1 mouse cellular context compared by ENCODE assay signal in the genomic region with DNA sequence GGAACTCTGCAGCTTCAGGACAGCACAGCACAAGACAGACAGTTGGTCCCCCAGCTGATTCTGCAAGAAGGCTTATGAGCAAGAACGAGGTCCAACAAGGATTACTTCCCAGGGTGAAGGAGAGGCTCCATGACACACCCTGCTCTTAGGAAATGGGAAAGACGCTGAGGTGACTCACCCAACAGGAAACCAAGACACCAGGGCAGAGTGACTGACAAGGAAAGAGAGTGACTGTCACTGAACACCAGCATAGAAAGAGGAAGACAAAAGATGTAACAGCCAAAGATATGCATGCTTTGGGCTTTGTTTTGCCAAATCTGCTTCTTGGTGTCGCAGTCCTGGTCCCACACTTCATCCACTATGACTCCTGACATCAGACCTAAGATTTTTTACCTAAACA.
A peak's percentile ranks its signal among the peaks of the same experiment; 100 is the strongest.
TF ChIP-seq lines count a peak whose summit lies in the region.

No protein-coding gene starts in this region.

TF ChIP-seq in MEL, 35 proteins besides CTCF, POLR2A, EP300 and RAD21 (continued from another document):
- TF ChIP-seq MEF2A (IDR thresholded peaks at IDR 0.05; ENCODE audit: extremely low read depth, insufficient replicate concordance, low read depth, low read length, poor library complexity, severe bottlenecking) (no peak), GABPA (IDR thresholded peaks at IDR 0.05; ENCODE audit: low read depth, low read length) (no peak), GATA1 (IDR thresholded peaks at IDR 0.05; ENCODE audit: low read depth, low read length) (peak; percentile 69), POLR2AphosphoS5 (IDR thresholded peaks at IDR 0.05; ENCODE audit: borderline replicate concordance, low read depth, low read length) (no peak), SMC3 (IDR thresholded peaks at IDR 0.05; ENCODE audit: low read depth, low read length) (no peak), ZKSCAN1 (IDR thresholded peaks at IDR 0.05; ENCODE audit: low read depth, low read length) (no peak), UBTF (IDR thresholded peaks at IDR 0.05; ENCODE audit: borderline replicate concordance, insufficient read depth, low read depth, low read length) (peak; percentile 32; the same call in 1 of the 2 replicates), ELF1 (IDR thresholded peaks at IDR 0.05; ENCODE audit: low read depth, low read length) (no peak), JUND (IDR thresholded peaks at IDR 0.05; ENCODE audit: low read depth, low read length) (peak; percentile 84; the same call in 1 of the 2 replicates), MAX (IDR thresholded peaks at IDR 0.05; ENCODE audit: low read length) (no peak), CHD2 (IDR thresholded peaks at IDR 0.05; ENCODE audit: low read length) (no peak), RCOR1 (IDR thresholded peaks at IDR 0.05; ENCODE audit: low read depth, low read length) (peak; percentile 32; the same call in 1 of the 2 replicates), HCFC1 (IDR thresholded peaks at IDR 0.05; ENCODE audit: low read depth, low read length) (peak; percentile 42; the same call in 1 of the 2 replicates), MAFK (IDR thresholded peaks at IDR 0.05; ENCODE audit: borderline replicate concordance, low read depth, low read length) (no peak), TAL1 (IDR thresholded peaks at IDR 0.05; ENCODE audit: low read length) (no peak), ZC3H11A (IDR thresholded peaks at IDR 0.05; ENCODE audit: low read depth, low read length) (no peak), MYB (IDR thresholded peaks at IDR 0.05; ENCODE audit: low read depth, low read length) (no peak), KAT2A (conservative IDR thresholded peaks at IDR 0.05; ENCODE audit: low read depth, low read length) (no peak), USF1 (IDR thresholded peaks at IDR 0.05; ENCODE audit: low read depth, low read length) (no peak), MYC (IDR thresholded peaks at IDR 0.05; ENCODE audit: low read depth, low read length) (peak; percentile 77; the same call in 1 of the 2 replicates), NELFE (IDR thresholded peaks at IDR 0.05; ENCODE audit: low read depth, low read length) (no peak), POLR2AphosphoS2 (IDR thresholded peaks at IDR 0.05; ENCODE audit: low read length) (no peak), NRF1 (IDR thresholded peaks at IDR 0.05; ENCODE audit: insufficient read depth, low read depth, low read length, poor library complexity, severe bottlenecking) (no peak)
